In the genomic region with DNA sequence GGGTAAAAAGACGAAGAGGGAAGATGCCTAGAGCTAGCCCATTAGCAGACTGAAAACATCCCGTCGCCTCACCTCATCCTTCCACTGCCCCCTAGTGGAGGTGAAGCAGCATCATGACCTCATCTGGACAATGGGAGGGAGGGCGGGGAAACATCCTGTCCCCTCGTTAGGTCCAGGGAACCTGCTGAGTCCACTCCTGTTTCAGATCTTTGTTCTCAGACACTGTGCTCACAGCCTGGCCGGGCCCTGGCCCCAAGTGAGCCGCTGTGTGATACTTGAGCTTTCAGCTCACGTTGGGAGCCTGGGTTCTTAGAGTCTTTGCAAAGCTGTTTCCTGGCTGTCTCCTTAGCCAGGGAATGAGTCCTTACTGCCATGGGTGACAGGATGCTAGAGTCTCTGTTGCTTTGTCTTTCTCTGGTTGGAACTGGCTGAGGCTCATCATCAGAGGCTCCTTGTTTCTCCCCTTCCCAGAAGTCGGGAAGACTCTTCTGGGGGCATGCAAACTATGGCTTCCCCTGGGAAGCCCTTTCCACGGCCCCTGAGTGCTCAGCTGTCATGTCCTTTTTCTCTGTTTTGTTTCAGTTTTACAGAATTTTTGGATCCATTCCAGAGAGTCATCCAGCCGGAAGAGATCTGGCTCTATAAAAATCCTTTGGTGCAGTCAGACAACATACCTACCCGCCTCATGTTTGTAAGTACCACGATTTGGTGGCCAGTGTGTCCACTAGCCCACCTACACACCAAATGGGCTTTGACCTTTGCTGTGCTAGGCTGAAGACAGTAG, we compare ENCODE assay signal across 9 mouse cellular contexts. TPM values are rescaled to one million over a fixed set of nuclear protein-coding genes. Genes with fewer than 3 reads are reported as not detected.
DNase-seq lines count a peak whose midpoint lies in the region; ATAC-seq and TF ChIP-seq lines count a peak whose summit lies in the region.
"Had no signal": no experiment of that assay in that cellular context is flagged by ENCODE, and none has a peak within 500 bp of the region (broad histone marks: within the 10 kb centered on the region; RNA-seq: fewer than 3 reads in every experiment).

No protein-coding gene starts in this region.

- no peak overlapping the region for H3K27ac ChIP-seq in kidney, postnatal 0 days
- no peak overlapping the region for H3K27ac ChIP-seq in bone marrow, adult 2 months (ENCODE audit: control insufficient read depth, insufficient read depth, low read depth, low read length, poor library complexity)
- no peak overlapping the region for H3K27ac ChIP-seq in forebrain, postnatal 0 days (ENCODE audit: low read depth, low read length)
- no peak overlapping the region for H3K27ac ChIP-seq in liver, embryonic 14.5 days

- DNase-seq in kidney, postnatal 0 days (ENCODE audit: low spot score), result peak; percentile 67
- no peak for DNase-seq in kidney, postnatal 14 days
- DNase-seq in forebrain, postnatal 0 days, result peak; percentile 32
- DNase-seq in liver, embryonic 14.5 days (ENCODE audit: low read depth in 3 of 3, low spot score in 3 of 3), result peak in 1 of 3 experiments; percentile 10
- no peak for DNase-seq in right cerebral cortex, postnatal 4 days
- DNase-seq in thymus, postnatal 10 days (ENCODE audit: low spot score in 2 of 2), result no peak

- TF ChIP-seq EP300 in liver, embryonic 14.5 days (IDR thresholded peaks at IDR 0.05; ENCODE audit: low read depth), result no peak

- no peaks in the 10 kb centered on the region for H3K4me1 ChIP-seq in kidney, postnatal 0 days (replicated peaks; ENCODE audit: insufficient read depth, low read length)
- no peaks in the 10 kb centered on the region for H3K4me1 ChIP-seq in bone marrow, adult 2 months (ENCODE audit: control insufficient read depth, insufficient read depth, low read length)
- no peaks in the 10 kb centered on the region for H3K4me1 ChIP-seq in forebrain, postnatal 0 days (ENCODE audit: insufficient read depth)
- no peaks in the 10 kb centered on the region for H3K4me1 ChIP-seq in liver, embryonic 14.5 days (replicated peaks; ENCODE audit: control insufficient read depth in 2 of 2, insufficient read depth in 2 of 2, low read length in 1 of 2)

- 29% methylated on average over 13 of the region's 13 CpGs for WGBS in kidney, postnatal 0 days
- WGBS in bone marrow, adult 2 months, result 32% methylated on average over 13 of the region's 13 CpGs
- 17% methylated on average over 13 of the region's 13 CpGs for WGBS in forebrain, postnatal 0 days
- 24% methylated on average over 13 of the region's 13 CpGs for WGBS in liver, embryonic 14.5 days (ENCODE audit: insufficient replicate concordance)

- H3K27me3 ChIP-seq in kidney, postnatal 0 days (ENCODE audit: insufficient read depth, low read length), result no peaks in the 10 kb centered on the region
- no peaks in the 10 kb centered on the region for H3K27me3 ChIP-seq in forebrain, postnatal 0 days (ENCODE audit: insufficient read depth, low read length)
- H3K27me3 ChIP-seq in liver, embryonic 14.5 days (ENCODE audit: control insufficient read depth, insufficient read depth, low read length), result no peaks in the 10 kb centered on the region

- no peak for TF ChIP-seq POLR2A in bone marrow, adult 2 months (IDR thresholded peaks at IDR 0.05; ENCODE audit: borderline replicate concordance, control insufficient read depth, low read depth, low read length)

- H3K36me3 ChIP-seq in kidney, postnatal 0 days (ENCODE audit: insufficient read depth, low read length), result no peaks in the 10 kb centered on the region
- H3K36me3 ChIP-seq in forebrain, postnatal 0 days (ENCODE audit: insufficient read depth), result no peaks in the 10 kb centered on the region
- no peaks in the 10 kb centered on the region for H3K36me3 ChIP-seq in liver, embryonic 14.5 days (replicated peaks; ENCODE audit: control insufficient read depth, insufficient read depth, low read depth)

- no peaks in the 10 kb centered on the region for H3K9me3 ChIP-seq in kidney, postnatal 0 days (replicated peaks; ENCODE audit: low read length)
- H3K9me3 ChIP-seq in forebrain, postnatal 0 days (ENCODE audit: low read length), result no peaks in the 10 kb centered on the region
- no peaks in the 10 kb centered on the region for H3K9me3 ChIP-seq in liver, embryonic 14.5 days (ENCODE audit: control insufficient read depth, low read length)

- H3K4me2 ChIP-seq in kidney, postnatal 0 days (ENCODE audit: low read length), result no peak overlapping the region
- no peak overlapping the region for H3K4me2 ChIP-seq in forebrain, postnatal 0 days (ENCODE audit: low read depth)
- H3K4me2 ChIP-seq in liver, embryonic 14.5 days (ENCODE audit: low read depth), result no peak overlapping the region

- no peak overlapping the region for H3K9ac ChIP-seq in kidney, postnatal 0 days (ENCODE audit: low read depth, low read length)
- no peak overlapping the region for H3K9ac ChIP-seq in forebrain, postnatal 0 days
- no peak overlapping the region for H3K9ac ChIP-seq in liver, embryonic 14.5 days (replicated peaks)

- no peak overlapping the region for H3K4me3 ChIP-seq in kidney, postnatal 0 days (replicated peaks; ENCODE audit: low read depth, low read length)
- H3K4me3 ChIP-seq in bone marrow, adult 2 months (replicated peaks; ENCODE audit: control insufficient read depth, low read depth, low read length), result no peak overlapping the region
- H3K4me3 ChIP-seq in forebrain, postnatal 0 days (ENCODE audit: low read depth, low read length), result no peak overlapping the region
- no peak overlapping the region for H3K4me3 ChIP-seq in liver, embryonic 14.5 days (ENCODE audit: insufficient read depth in 1 of 2, low read depth in 2 of 2, low read length in 2 of 2)

- peak; percentile 70 for TF ChIP-seq CTCF in kidney, postnatal 0 days (IDR thresholded peaks at IDR 0.05; ENCODE audit: low read depth)
- TF ChIP-seq CTCF in bone marrow, adult 2 months (IDR thresholded peaks at IDR 0.05; ENCODE audit: control insufficient read depth, insufficient read depth, low read length), result 0 out of 2 replicates have a peak, but pooled peaks have one; percentile 8
- peak; percentile 53 for TF ChIP-seq CTCF in forebrain, postnatal 0 days (IDR thresholded peaks at IDR 0.05; ENCODE audit: low read depth)
- TF ChIP-seq CTCF in liver, embryonic 14.5 days (IDR thresholded peaks at IDR 0.05; ENCODE audit: low read depth), result peak; percentile 64

- ATAC-seq in kidney, postnatal 0 days (replicated peaks; ENCODE audit: low FRiP score, low read depth), result no peak
- ATAC-seq in forebrain, postnatal 0 days, result peak; percentile 53
- no peak for ATAC-seq in liver, embryonic 14.5 days (ENCODE audit: insufficient read depth)
- ATAC-seq in megakaryocyte-erythroid progenitor cell, adult 5-6 weeks (replicated peaks; ENCODE audit: low FRiP score, low TSS enrichment, poor library complexity, severe bottlenecking), result no peak

RNA-seq across cellular contexts. Expression of a gene that starts 50.4 kb away (rescaled TPM):
- 2.1 and 2.4 TPM in 2 replicates for polyA plus RNA-seq in kidney, postnatal 0 days (2015; fragmentation: Nextera tagmentation; extraction: Ambion mirVana)
- polyA plus RNA-seq in bone marrow, adult 2 months (2011; ENCODE audit: insufficient read depth, insufficient read length, low replicate concordance, missing spikeins), result not detected in 2 replicates
- total RNA-seq in forebrain, postnatal 0 days (2014; rRNA removed), result 8.6 and 8.7 TPM in 2 replicates
- polyA plus RNA-seq in forebrain, postnatal 0 days (2015; fragmentation: Nextera tagmentation; extraction: Ambion mirVana), result 6.5 and 6.7 TPM in 2 replicates
- 0.03 and 0.05 TPM in 2 replicates for polyA plus RNA-seq in liver, embryonic 14.5 days (2012; rRNA removed)
- polyA plus RNA-seq in liver, embryonic 14.5 days (2014; fragmentation: Nextera tagmentation; extraction: Ambion mirVana), result not detected in 2 replicates
- not detected in 2 replicates for total RNA-seq in megakaryocyte-erythroid progenitor cell, adult 5-6 weeks (2014; fragmentation: Nextera tagmentation)
- total RNA-seq in megakaryocyte-erythroid progenitor cell, adult 5-6 weeks (2017), result not detected in 2 replicates
- polyA plus RNA-seq: liver, embryonic 16.5 days had no signal

Comparison
In these comparisons a context has a peak if more than half of its experiments do, and no peak if none do; other contexts are left out.
1. DNase-seq: peak in kidney, postnatal 0 days (single experiment) and forebrain, postnatal 0 days (single experiment); none in kidney, postnatal 14 days (single experiment), right cerebral cortex, postnatal 4 days (single experiment) and thymus, postnatal 10 days (0 of 2).
2. CTCF ChIP-seq: peak in every context shown above with its lines; median percentile 70 in kidney, postnatal 0 days; 64 in liver, embryonic 14.5 days; 53 in forebrain, postnatal 0 days; 8 in bone marrow, adult 2 months.